In genomic region chr9:89674014-89674618, GRCm38 (mm10) we compare ENCODE assay signal across 7 mouse cellular contexts. TPM values are rescaled to one million over a fixed set of nuclear protein-coding genes. Genes with fewer than 3 reads are reported as not detected.
A peak's percentile ranks its signal among the peaks of the same experiment; 100 is the strongest.
DNase-seq lines count a peak whose midpoint lies in the region; ATAC-seq and TF ChIP-seq lines count a peak whose summit lies in the region.

No protein-coding gene starts in this region.

- no peak overlapping the region for H3K4me3 ChIP-seq in forebrain, postnatal 0 days (ENCODE audit: low read depth, low read length)
- H3K4me3 ChIP-seq in left cerebral cortex, adult 2 months, result no peak overlapping the region
- H3K4me3 ChIP-seq in midbrain, embryonic 10.5 days, result no peak overlapping the region
- H3K4me3 ChIP-seq in small intestine, adult 2 months (ENCODE audit: low read depth, low read length), result no peak overlapping the region

- DNase-seq in T-cell, adult 2 months (ENCODE audit: low spot score), result peak; percentile 44
- peak; percentile 45 for DNase-seq in cerebellum, adult 11-12 months
- peak; percentile 89 for DNase-seq in forebrain, postnatal 0 days
- DNase-seq in left cerebral cortex, adult 2 months (ENCODE audit: extremely low spot score in 1 of 2, low spot score in 2 of 2), result peak; percentile 73 to 84
- peak; percentile 79 for DNase-seq in midbrain, embryonic 10.5 days (ENCODE audit: low spot score)

- TF ChIP-seq CTCF in forebrain, postnatal 0 days (IDR thresholded peaks at IDR 0.05; ENCODE audit: low read depth), result peak; percentile 90
- TF ChIP-seq CTCF in left cerebral cortex, adult 2 months (IDR thresholded peaks at IDR 0.05), result peak; percentile 91
- TF ChIP-seq CTCF in small intestine, adult 2 months (IDR thresholded peaks at IDR 0.05; ENCODE audit: extremely low read depth, insufficient read length, insufficient replicate concordance, low read depth, low read length), result peak; percentile 66; the same call in 1 of the 2 replicates

- H3K9me3 ChIP-seq in forebrain, postnatal 0 days (ENCODE audit: low read length), result no peaks in the 10 kb centered on the region
- no peaks in the 10 kb centered on the region for H3K9me3 ChIP-seq in midbrain, embryonic 10.5 days (replicated peaks)

- TF ChIP-seq POLR2A in small intestine, adult 2 months (IDR thresholded peaks at IDR 0.05; ENCODE audit: low read depth, low read length), result no peak

- 54% methylated on average over 3 of the region's 3 CpGs for WGBS in forebrain, postnatal 0 days
- WGBS in midbrain, embryonic 10.5 days, result 51% methylated on average over 3 of the region's 3 CpGs
- WGBS in small intestine, adult 2 months, result 45% methylated on average over 3 of the region's 3 CpGs

- no peaks in the 10 kb centered on the region for H3K27me3 ChIP-seq in forebrain, postnatal 0 days (ENCODE audit: insufficient read depth, low read length)
- no peaks in the 10 kb centered on the region for H3K27me3 ChIP-seq in midbrain, embryonic 10.5 days (ENCODE audit: low read depth, poor library complexity, severe bottlenecking)
- no peaks in the 10 kb centered on the region for H3K27me3 ChIP-seq in small intestine, adult 2 months (ENCODE audit: control insufficient read depth, insufficient read depth, low read length)

- intact Hi-C loops in left cerebral cortex, adult 2 months (cut with DNase I), result loop anchor here (1.0 to 5.0 kb wide), 3 partner anchors 122 to 447 kb away; no protein-coding TSS in a partner anchor

- no peak overlapping the region for H3K9ac ChIP-seq in forebrain, postnatal 0 days

- no peaks in the 10 kb centered on the region for H3K36me3 ChIP-seq in forebrain, postnatal 0 days (ENCODE audit: insufficient read depth)
- no peaks in the 10 kb centered on the region for H3K36me3 ChIP-seq in midbrain, embryonic 10.5 days
- H3K36me3 ChIP-seq in small intestine, adult 2 months (ENCODE audit: control insufficient read depth, insufficient read depth, low read length), result no peaks in the 10 kb centered on the region

- no peak overlapping the region for H3K27ac ChIP-seq in forebrain, postnatal 0 days (ENCODE audit: low read depth, low read length)
- no peak overlapping the region for H3K27ac ChIP-seq in left cerebral cortex, adult 2 months
- peak overlapping the region; percentile 67 for H3K27ac ChIP-seq in midbrain, embryonic 10.5 days (replicated peaks)
- no peak overlapping the region for H3K27ac ChIP-seq in small intestine, adult 2 months (ENCODE audit: insufficient read depth, low read depth, low read length)

- H3K4me1 ChIP-seq in forebrain, postnatal 0 days (ENCODE audit: insufficient read depth), result no peaks in the 10 kb centered on the region
- H3K4me1 ChIP-seq in midbrain, embryonic 10.5 days, result no peaks in the 10 kb centered on the region
- H3K4me1 ChIP-seq in small intestine, adult 2 months (ENCODE audit: control insufficient read depth, insufficient read depth, insufficient read length, low read length), result no peaks in the 10 kb centered on the region

- no peak overlapping the region for H3K4me2 ChIP-seq in forebrain, postnatal 0 days (ENCODE audit: low read depth)

- ATAC-seq in forebrain, postnatal 0 days, result peak; percentile 78
- ATAC-seq in inflammation-experienced regulatory T-cells, adult 6 months, result peak; percentile 64

RNA-seq across cellular contexts. Expression of gene Tmed3, which starts 30.8 kb away (rescaled TPM):
- 51.3 and 57.2 TPM in 2 replicates for total RNA-seq in forebrain, postnatal 0 days (2014; rRNA removed)
- 53.4 and 55.5 TPM in 2 replicates for polyA plus RNA-seq in forebrain, postnatal 0 days (2015; fragmentation: Nextera tagmentation; extraction: Ambion mirVana)
- polyA plus RNA-seq in inflammation-experienced regulatory T-cells, adult 6 months (2017; shearing (Covaris generic)), result 10 to 100 TPM; 60.5 to 76.9 (median 66.8) TPM
- total RNA-seq in left cerebral cortex, adult 2 months (2021), result 10 to 100 TPM; 27.7 to 30.3 TPM
- polyA plus RNA-seq in midbrain, embryonic 10.5 days (2016; fragmentation: Nextera tagmentation; extraction: Ambion mirVana), result 45.6 and 47.3 TPM in 2 replicates
- 55.5 and 60.5 TPM in 2 replicates for polyA plus RNA-seq in small intestine, adult 2 months (2012; rRNA removed)

RNA-seq across cellular contexts. Expression of gene Minar1, which starts 51.2 kb away (rescaled TPM):
- total RNA-seq in forebrain, postnatal 0 days (2014; rRNA removed), result 9.2 and 10.1 TPM in 2 replicates
- polyA plus RNA-seq in forebrain, postnatal 0 days (2015; fragmentation: Nextera tagmentation; extraction: Ambion mirVana), result 1.6 and 2.7 TPM in 2 replicates
- not detected for polyA plus RNA-seq in inflammation-experienced regulatory T-cells, adult 6 months (2017; shearing (Covaris generic))
- 1 to 10 TPM; 6.3 to 8.4 TPM for total RNA-seq in left cerebral cortex, adult 2 months (2021)
- 0.06 TPM in 1 of 2 replicates, not detected in the other for polyA plus RNA-seq in midbrain, embryonic 10.5 days (2016; fragmentation: Nextera tagmentation; extraction: Ambion mirVana)
- polyA plus RNA-seq in small intestine, adult 2 months (2012; rRNA removed), result not detected in 2 replicates
